Mouse (Mus musculus): ENCODE data around the gene Gimap7.

DNA sequence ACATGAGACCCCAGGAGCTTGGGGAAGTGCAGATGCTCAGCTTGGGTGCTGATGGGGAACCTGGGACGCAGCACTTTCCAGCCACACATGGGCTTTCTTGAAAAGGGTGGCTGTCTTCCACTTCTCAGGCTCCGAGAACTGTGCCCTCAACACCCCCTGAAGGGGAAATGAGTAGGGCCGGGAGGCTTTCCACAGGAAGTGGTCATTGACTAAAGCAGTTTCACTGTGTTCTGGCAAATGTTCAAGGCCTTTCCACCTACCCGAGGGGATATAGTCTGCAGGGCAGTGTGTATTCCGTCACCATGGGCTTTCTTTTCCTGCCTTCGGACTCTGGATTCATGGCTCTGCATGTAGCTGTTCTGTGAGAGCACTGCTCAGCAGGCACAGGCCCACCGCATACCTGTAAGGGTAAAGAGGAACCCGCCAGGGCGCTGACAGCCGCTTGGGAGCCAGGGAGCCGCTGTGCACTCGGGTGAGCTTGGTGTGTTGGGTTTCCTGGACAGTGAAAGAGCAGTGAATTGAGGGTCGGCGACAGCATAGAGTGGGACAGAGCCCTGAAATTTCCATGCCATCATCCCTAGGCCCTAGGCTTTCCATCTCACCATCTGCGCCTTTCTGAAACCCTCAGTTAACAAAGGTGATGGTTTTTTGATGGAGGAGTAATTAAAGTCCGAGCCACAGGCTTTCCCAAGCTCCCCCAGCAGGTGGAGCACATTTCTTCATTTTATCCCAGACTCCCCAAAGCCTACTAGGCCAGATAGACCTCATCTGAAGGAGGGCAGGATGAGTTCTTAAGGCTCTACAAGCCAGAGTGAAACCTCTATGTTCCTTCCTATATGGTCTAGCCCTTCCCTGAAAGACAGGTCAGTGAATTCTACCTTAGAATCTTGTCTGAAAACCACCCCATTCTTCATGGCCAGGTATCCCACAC lies 27.8 kb downstream of the Gimap7 start, which contains the start of gene Gimap5:
- TF ChIP-seq FLI1 (IDR thresholded peaks at IDR 0.05; ENCODE audit: low read length) (no peak), GATA1 (IDR thresholded peaks at IDR 0.05; ENCODE audit: borderline replicate concordance, low read length) (no peak)

Data from megakaryocyte, embryonic 14.5 days (primary cell).